Mouse (Mus musculus) lung, postnatal 4 days (tissue): ENCODE results near the gene Hibch.
"Not testable (repeated sequence)": the region's sequence is repeated elsewhere in the genome, so short reads cannot be mapped to it uniquely, and the experiment has no call there.

ENCODE experiments used
- DNase-seq, 2 experiments: peaks; one replicate each; pipeline ENCODE4 v3.0.0; 2021

The Hibch gene

DNA sequence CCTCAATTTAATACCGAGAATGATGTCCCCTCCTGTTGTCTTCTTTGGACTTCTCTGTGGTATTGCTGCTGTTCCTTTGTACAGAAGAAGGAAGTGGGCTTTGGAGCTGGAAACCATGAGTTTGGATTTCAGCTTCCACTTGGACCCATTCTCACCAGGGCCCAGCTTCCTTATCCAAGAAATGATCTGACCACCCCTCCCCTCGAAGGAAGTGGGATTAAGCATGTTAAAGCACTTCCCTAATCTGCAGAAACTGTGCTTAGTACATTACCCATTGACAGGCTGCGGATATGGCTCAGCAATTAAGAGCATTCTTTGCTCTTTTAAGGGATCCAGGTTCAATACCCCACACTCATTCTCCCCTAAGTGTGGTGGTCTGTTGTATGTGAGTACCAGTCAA is 65.1 kb downstream of the Hibch start:
- no peak for DNase-seq

- no peak for DNase-seq
These were observed 71.9 kb downstream of the Hibch start for GRCm38 (mm10) chr1:52916655-52917054.

DNA sequence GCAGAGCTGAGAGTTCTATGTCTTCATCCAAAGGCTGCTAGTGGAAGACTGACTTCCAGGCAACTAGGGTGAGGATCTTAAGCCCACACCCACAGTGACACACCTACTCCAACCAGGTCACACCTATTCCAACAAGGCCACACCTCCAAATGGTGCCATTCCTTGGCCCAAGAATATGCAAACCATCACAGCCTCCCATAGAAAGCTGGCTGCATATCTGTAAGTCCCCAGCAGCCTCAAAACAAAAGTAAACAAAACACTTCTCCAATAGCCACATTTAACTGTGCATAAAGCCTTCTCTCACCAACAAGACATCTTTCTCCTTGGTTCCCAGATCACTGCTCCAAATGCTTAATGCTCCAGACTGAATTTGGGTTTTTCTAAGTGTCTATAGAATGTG is 74.2 kb downstream of the Hibch start:
- not testable (repeated sequence) for DNase-seq

DNA sequence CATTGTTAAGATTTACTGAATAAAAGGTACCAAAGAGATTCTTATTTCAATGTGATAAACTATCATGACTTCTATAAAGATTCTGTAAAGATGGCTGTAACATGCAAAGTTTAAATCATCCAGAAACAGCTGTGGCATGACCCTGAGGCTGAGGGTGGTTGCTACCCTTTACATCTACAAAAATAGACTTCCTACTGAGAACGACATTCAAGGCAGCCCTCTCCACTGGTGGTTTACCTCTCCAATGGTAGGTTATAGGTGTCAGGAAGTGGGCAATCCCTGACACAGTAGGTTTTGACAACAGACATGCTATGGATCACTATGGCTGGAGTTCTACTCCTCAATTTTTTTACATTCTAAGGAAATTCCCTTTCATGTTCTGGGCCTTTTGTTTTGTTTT is 79.8 kb downstream of the Hibch start:
- DNase-seq: not testable (repeated sequence)

GRCm38 (mm10) chr1:52934494-52934893 is 89.8 kb downstream of the Hibch start:
- DNase-seq: no peak

GRCm38 (mm10) chr1:52939021-52939420 is 94.3 kb downstream of the Hibch start:
- no peak for DNase-seq

- DNase-seq: no peak
These were observed 103.2 kb downstream of the Hibch start for GRCm38 (mm10) chr1:52947895-52948294.

DNA sequence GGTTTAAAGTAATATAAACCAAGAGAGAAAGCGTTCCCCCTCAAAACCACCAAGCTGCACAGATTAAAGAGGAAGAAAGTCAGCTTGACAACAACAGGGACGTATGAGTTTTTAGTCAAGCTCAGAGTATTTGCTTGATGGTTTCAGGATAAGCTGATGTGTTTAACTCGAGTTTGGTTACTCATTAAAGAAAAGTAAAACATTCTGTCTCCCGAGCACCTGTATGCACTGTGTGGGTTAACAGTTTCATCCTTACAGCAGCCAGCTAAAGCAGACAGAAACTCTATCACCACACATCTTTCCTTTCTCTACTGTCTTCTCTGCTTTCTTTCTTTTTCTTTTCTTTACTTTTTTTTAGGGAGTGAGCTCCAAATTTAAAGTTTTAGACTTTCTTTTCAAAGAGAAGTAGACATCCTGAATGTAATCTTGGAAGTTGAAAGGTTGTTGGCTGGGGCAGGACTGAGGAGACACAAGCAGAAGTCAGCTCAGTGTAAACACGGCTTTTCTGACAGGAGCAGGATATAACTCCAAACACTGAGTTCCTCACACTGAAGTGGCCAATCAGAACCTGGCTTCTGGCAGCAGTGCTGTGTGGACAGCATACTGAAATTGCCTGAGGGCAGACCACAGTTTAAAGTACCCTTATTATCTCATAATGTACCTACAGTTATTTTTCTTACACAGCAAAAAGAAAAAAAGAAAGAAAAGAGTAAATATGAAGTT is 106.6 kb downstream of the Hibch start:
- DNase-seq: no peak

GRCm38 (mm10) chr1:52952143-52952542 is 107.4 kb downstream of the Hibch start:
- no peak for DNase-seq

- peak; percentile 36 to 68 for DNase-seq
These were observed 108.0 kb downstream of the Hibch start for GRCm38 (mm10) chr1:52952551-52953397.

DNA sequence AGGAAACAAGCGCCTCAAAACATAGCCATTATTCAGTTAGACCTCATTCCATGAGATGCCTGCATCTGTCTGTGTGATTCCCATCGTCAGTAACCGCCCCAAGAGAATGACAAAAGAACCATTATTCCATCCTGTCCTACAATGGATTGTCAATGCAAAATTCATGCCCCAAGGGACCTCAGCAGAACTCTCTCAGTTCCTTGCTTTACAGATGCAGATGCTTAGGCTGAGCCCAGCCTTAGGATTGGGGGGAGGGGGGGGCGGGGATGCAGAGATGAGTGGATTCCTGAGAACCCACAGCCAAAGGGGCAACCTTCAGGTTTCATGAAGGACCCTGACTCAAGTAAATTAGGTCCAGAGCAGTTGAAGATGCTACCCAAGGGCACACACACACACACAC is 108.8 kb downstream of the Hibch start:
- no peak for DNase-seq

DNA sequence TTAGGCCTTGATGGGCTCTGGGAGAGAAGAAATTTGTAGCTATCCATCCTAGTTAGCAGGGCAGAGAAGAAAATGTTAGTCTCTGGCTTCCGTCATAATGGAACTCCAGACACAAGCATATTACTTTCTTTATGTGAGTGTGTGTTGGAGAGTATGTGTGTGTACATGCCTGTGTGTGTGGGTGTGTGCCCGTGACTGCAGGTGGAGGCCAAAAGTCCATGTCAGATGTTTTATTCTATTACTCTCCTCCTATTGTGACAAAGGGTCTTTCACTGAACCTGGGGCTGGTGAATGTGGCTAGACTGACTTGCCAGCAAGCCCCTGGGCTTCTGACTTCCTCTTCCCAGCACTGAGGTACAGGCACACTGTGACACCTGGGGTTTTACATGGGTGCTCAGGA is 109.7 kb downstream of the Hibch start:
- DNase-seq: no peak

GRCm38 (mm10) chr1:52955102-52955501 is 110.4 kb downstream of the Hibch start:
- DNase-seq: peak; percentile 42 to 54

- no peak for DNase-seq
These were observed 112.0 kb downstream of the Hibch start for GRCm38 (mm10) chr1:52956746-52957145.

DNA sequence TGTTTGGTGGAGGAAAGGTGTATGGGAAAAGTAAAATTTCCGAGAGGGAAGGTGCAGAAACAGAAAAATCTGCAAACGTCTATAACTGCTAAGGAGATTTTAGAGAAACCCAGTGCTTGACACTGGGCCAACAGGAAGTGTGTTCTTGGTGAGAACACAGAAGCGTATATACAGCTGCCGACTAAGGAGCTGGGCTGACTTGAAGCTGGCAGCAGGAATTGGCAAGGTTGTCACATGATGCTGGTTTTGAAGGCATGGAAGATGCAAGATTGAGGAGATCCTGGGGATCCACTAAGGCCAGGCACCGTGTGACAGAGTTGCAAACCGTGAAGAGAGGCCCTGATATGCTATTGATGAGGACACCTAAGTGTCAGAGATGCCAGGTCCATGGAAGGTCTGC is 115.5 kb downstream of the Hibch start:
- DNase-seq: no peak

- DNase-seq: no peak
These were observed 118.4 kb downstream of the Hibch start for GRCm38 (mm10) chr1:52963097-52963496.

- DNase-seq: no peak
These were observed 119.9 kb downstream of the Hibch start for GRCm38 (mm10) chr1:52964581-52964980.
